Mouse (Mus musculus): Measurements from ENCODE around the gene Hoxd13.

The Hoxd13 gene

DNA sequence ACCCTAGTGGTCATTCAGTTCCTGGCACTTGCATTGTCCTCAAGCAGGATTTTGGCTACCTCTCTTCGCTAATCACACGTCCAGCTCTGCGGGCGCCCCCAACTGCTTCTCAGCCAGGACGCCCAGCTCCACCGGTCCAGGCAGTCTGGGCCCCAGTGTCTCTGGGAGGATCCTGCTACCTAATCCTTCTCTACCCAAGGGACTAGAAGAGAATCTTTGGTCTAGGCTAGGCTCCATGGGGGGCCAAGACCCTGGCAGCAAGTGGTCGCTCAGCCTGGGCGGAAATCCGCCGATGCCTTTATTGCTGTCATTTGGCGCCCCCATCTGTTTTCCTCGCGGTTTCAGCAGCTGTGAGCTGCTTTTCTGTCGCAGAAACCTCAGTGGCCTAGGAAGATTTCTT is 6.4 kb upstream of the Hoxd13 start:
- no peak for DNase-seq (ENCODE audit: low read depth, low spot score)

DNA sequence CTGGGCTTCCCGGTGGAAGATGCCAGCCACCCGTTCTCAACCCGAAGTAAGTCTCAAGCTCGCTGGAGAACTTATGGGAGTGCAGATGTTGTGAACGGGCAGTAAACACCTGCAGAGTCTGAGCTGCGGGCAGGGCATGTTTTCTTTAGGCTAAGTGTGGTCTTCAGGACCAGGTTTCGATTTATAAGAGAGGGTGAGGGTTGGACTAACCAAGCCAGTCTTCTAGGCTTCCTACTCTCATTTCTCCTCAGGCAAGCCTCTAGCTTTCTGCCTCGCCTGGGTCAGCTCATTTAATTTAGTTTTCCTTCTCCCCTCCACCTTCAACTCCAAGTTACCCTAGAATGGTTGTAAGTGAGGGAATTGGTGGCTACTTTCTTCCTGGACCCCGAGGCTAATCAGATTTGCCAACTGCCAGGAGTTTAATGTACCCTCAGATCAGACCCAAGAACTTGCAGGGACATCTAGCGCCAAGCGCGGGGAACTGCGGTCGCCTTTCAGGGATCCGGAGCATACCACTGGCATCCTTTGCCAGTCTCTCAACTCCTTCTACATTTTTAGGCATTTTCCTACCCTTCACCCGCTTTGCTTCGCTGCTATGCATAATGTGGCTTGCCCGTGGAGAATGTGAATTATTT is 4.7 kb upstream of the Hoxd13 start:
- no peak for DNase-seq (ENCODE audit: low read depth, low spot score)

DNA sequence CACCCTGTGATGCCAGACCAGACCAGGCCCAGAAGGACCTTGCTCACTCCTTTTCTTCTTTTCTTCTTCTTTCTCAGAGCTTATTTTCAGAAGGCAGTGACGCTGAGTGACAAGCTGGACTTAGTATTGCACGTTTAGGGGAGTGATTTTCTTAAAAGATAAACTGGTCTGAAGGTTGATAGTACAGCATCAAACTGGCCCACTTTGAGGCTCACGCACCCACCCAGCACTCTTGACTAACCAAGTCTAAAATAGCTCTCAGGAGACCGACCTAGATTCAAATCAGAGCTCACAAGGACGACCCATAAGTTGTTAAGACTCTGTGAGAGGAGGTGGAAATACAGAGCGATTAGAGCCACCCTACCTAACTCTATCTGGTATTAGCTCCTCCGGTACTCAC is 1.7 kb upstream of the Hoxd13 start:
- no peak for DNase-seq (ENCODE audit: low read depth, low spot score)

DNA sequence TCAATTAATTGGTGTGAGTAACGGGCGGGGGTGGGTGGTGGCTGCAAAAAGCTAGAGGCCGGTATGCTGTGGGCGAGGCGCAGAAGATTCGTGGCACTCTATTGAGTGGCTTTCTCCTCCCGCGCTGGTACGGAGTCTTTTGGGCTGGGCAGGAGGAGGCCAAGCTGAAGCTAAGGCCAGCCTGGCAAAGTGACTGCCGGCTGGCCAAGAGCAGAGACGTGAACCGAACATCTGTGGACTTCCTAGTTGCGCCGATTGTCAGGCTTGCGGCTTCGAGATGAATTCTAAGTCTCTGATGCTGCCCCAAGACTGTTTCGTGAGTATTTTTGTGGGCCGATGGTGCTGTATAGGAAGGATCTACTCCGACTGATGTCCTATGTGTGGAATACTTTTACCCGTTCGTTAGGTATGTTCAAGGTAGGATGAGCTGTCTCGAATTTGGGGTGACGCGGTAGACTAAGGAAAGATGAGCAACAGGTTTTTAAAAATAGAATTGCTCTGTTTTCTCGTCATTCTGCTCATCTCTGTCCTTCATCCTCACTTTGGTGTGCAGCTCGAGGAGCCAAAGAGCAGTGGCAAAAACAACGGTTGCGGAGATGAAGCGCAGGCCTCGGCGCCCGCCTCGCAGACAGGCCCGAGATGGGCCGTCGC is 794 bp upstream of the Hoxd13 start:
- DNase-seq (ENCODE audit: low read depth, low spot score): no peak

DNA sequence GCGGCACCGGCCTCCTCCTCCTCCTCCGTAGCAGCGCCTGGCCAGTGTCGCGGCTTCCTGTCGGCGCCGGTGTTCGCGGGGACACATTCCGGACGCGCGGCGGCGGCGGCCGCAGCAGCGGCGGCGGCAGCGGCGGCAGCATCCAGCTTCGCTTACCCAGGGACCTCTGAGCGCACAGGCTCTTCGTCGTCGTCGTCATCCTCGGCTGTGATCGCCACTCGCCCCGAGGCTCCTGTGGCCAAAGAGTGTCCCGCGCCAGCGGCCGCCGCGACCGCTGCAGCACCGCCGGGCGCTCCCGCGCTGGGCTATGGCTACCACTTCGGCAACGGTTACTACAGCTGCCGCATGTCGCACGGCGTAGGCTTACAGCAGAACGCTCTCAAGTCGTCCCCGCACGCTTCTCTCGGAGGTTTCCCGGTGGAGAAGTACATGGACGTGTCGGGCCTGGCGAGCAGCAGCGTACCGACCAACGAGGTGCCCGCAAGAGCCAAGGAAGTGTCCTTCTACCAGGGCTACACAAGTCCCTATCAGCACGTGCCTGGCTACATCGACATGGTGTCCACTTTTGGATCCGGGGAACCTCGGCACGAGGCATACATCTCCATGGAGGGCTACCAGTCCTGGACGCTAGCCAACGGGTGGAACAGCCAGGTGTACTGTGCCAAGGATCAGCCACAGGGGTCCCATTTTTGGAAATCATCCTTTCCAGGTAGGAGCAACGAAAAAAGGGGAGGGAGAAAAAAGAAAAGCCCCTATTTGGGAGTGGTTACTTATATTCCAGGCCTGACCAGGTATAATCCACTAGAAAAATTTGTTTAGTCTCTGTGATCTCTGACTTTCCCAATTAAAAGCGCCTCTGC is 490 bp downstream of the Hoxd13 start:
- no peak for DNase-seq (ENCODE audit: low read depth, low spot score)

DNA sequence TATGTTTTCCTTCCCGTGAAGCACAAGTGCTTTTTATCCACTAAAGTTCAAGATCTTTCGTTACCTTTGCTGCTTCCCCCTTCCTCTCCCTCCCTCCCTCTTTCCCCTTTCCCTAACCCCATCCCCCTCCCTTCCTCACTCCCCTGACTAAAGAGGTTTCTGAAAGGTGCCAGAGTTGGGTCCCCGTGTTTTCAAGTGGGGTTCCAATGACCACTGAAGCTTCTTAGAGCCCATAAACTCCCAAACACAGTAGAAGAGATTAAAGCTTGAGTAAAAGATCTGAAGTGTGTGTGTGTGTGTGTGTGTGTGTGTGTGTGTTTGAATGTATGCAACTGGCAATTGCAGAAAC is 1.1 kb downstream of the Hoxd13 start:
- DNase-seq (ENCODE audit: low read depth, low spot score): no peak

DNA sequence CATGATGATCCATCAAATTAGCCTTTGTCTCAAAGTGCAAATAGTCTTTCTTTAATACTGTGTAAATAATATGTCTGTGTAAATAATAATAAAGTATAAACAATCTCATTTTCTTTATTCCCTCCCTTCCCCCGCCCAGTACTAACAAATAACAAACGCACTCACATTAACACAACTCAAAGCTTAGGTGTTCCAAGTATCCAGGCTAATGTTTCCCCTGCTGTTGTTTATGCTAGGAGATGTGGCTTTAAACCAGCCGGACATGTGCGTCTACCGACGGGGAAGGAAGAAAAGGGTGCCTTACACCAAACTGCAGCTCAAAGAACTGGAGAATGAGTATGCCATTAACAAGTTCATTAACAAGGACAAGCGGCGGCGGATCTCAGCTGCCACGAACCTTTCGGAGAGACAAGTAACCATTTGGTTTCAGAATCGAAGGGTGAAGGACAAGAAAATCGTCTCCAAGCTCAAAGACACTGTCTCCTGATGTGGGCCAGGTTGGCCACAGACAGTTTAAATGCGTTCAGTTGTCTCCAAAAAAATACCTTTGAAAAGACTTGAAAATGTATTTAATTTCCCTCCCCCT is 1.6 kb downstream of the Hoxd13 start:
- DNase-seq (ENCODE audit: low read depth, low spot score): no peak

DNA sequence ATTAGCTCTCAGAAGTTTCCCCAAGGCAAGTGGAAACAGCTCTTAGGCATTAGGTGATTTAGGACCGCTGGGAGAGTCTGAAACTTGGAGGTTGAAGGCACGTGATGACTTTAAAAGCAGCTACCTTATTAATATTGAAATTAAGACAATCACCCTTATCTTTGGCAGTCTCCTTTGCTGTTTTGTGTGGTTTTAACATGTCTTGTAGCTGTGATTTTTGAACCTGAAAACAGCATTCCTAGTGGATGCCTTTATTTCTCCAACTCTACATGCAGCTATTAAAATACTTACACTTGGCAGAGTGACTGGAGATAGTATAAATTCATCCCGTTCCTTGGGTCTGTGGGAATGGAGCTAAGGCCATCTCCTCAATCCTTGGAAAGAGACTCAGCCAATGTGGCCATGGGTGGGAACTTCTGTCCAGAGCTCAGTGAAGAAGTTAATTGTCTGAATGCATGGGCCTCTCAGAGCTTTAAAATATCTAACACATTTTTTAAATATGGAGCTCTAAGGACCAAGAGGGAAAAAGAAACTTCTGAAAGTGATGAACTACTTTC is 2.6 kb downstream of the Hoxd13 start:
- DNase-seq (ENCODE audit: low read depth, low spot score): no peak

DNA sequence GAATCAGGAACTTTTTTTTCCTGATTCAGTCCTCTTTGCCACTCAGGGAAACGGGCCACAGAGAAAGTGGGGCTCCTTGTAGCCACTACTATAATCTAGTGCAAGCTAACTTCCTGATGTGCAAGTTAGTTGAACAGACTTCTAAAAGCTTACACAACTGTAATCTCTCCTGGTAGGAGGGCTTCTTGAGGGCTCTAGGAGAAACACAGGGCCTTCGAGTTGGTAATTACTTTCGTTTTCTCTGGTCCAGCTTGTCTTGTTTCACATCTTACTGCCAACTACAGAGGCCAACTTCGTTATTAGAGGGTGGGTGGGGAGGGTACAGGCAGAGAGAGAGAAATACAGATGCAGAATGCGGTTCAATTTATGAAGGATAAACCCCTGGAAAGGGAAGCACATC is 3.7 kb downstream of the Hoxd13 start:
- no peak for DNase-seq (ENCODE audit: low read depth, low spot score)

DNA sequence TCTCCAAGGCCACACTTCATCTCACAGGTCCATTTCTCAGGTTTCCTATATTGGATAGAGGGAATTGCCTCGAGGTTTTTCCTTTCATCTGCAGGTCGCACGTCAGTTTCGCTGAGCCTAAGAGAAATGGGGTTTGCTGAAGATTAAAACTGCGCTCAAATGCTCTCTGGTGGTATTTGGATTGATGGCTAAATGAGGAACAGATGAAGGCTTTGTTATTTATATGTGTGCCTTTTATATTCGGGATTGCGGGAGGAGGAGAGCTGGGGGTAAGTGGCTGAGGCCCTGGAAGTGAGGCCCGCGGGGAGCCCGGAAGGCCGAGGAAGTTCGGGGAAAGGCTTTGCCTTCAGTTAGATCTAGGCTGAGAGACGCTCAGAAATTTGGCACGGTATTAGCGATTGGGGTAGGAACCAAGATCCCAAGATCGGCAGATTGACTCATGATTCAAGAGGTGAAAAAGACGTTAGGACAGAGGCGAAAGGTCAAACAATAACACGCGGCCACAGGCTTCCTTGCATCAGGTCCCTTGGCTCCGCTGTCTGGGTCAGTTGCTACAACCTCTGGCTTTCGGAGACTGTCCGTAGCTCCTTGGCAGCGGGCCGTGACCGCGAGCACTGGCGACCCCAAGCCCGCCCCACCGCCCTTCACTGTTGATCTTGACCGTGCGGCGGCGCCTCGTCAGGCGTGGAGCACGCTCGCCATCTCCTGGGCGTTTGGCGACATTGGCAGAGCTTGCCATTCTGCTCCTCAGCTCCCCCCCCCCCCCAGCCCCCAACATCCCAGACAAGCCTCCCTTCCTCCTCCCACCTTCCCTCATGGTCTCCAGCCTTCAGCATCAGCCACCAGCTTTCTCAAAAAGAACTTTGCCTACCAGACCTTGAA is 4.6 kb downstream of the Hoxd13 start:
- peak; percentile 81 for DNase-seq (ENCODE audit: low read depth, low spot score)

DNA sequence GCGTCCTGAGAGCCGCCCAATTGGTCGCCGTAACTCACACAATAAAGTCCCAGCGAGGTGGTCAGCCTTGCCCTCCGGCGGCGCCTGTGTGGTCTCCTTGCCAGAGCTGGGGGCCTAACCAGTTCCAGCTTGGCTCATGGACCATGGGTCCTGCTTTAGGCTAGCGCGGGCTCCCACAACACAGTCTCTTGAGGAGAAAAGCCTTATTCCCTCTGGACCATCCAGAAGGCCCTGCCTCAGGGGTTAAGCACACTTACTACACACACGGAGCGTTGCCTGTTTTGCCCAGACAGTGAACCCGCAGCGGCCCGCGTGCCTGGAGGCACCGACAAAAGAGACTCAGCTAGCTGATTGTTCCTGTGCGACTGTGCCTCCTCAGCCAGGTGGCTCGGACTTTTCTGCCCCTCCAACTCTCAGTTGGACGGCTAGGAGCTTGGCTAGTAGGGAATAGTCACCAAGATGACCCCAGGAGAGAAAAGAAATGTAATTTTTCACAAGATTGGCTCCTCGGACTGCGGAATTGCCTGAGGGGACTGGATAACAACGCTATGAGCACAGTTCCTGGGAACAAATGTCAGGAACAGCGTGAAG is 5.8 kb downstream of the Hoxd13 start:
- no peak for DNase-seq (ENCODE audit: low read depth, low spot score)

DNA sequence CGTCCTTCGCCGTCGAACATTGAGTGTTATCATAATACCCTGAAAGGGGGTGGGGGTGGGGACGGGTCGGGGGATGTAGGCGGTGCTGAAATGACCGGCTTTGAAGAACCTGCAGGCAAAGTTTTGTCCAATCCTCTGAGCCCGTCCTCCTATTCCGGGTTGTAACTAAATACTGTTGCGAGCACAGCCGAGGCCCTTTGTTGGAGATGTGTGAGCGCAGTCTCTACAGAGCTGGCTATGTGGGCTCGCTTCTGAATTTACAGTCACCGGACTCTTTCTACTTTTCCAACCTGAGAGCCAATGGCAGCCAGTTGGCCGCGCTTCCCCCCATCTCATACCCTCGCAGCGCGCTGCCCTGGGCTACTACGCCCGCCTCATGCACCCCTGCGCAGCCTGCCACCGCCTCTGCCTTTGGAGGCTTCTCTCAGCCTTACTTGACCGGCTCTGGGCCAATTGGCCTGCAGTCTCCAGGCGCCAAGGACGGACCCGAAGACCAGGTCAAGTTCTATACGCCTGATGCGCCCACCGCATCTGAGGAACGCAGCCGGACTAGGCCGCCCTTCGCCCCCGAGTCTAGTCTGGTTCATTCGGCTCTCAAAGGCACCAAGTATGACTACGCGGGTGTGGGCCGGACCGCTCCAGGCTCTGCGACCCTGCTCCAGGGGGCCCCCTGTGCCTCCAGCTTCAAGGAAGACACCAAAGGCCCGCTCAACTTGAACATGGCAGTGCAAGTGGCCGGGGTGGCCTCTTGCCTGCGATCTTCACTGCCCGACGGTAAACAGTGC is 7.0 kb downstream of the Hoxd13 start, which contains the start of gene Hoxd12:
Gene Hoxd12 (plus strand): TSS at position 133 of the 785 bp plus-strand sequence.
- DNase-seq (ENCODE audit: low read depth, low spot score): no peak

DNA sequence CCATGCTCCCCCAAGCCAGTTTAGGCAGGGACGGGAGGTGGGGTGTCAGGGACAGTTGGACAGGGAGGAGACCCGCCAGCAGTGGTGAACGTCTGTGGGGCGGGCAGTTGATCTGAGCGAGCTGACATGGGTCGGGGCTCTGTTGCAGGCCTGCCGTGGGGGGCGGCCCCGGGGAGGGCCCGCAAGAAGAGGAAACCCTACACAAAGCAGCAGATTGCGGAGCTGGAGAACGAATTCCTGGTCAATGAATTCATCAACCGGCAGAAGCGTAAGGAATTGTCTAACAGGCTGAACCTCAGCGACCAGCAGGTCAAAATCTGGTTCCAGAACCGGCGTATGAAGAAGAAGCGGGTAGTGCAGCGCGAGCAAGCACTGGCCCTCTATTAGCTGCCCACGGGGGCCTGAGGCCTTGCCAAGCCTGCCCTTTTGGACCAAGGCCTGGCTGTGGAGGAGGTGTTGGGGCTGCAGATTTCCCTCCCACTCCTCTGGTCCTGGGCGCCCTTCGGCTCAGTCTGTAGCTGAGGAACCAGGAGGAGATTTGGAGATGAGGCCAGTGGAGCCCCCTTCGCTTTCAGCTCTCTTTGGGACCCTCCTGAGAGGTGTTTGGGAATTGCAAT is 7.7 kb downstream of the Hoxd13 start:
- no peak for DNase-seq (ENCODE audit: low read depth, low spot score)

DNA sequence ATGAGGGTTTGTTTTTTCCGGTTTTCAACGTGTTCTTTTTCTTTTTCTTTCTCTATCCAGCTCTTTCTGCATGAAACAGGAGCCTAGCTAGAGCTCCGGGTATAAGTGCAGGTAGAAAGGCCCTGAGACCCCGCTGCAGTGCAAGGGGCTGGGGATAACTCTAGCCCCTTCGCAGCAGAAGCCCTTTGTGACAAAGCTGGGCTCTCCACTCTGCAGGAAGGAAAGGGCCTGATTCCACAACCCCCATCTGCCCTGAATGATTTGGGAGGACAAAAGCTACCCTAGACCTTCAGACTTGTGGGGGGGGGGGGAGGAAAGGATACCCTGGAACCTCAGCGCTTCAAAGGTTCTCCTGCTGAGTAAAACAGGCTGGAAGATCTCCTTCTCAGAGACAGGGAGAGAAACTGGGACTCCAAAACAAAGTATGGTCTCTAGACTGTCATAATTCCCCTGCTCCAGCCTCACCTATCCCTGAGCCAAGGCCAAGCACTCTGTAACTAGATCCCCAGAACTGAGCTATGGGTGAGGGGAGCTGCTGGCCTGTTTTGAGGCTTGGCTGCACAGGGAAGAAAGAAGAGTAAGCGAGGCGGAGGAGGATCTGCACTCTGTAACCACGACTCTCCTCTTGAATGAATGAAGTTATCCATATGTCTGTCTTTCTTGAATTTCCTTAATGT is 8.4 kb downstream of the Hoxd13 start:
- no peak for DNase-seq (ENCODE audit: low read depth, low spot score)

DNA sequence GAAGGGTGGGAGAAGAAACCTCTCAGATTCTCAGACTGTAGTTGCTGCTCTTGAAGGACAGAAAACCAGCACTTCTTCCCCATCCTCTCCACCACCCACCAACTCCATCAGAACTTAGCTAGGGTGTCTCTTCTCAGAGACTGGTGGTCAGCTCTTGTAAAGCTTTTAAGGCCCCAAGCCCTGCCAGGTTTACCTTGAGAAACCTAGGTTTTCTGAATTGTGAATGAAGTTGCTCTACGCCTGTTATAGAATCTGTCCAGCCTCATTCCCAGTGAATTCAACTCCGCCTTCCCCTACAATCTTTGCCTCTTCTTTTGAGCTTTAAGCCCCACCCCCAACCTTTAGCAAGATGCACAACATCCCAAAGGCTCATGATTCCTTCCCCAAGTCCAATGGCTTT is 9.0 kb downstream of the Hoxd13 start:
- DNase-seq (ENCODE audit: low read depth, low spot score): no peak

DNA sequence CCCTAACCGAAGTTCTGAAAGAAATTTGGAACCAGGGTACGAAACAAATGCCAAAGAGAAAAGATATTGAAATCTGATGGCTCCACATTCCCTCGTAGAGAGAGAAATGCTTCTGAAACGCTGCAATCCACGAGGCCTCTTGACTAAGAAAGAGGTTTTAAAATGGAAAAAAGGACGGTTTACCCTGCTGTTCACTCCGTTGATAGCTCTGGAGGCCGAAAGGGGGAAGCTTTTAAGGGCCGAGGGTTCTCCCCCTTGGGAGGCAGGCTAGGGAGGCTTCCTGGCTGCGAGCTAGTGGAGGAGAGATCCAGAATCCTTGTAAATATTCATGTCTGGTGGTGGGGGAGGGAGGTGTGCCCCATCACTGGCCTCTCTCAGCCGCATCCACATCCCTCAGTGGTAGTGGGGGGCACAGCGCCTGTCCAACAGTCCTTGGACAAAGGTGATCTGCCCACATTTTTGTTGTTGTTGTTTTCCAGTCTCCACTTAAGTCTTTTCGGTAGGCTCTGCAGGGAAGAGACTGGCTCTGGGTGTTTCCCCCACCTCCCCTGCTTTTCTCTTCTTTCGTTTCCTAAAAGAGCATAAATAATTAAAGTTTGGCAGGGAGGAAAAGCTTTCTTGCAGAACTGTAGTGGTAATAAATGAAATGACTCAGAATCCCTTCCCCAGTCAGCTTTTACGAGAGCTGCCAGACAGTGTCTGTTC is 10.9 kb downstream of the Hoxd13 start, which contains the start of gene Hoxd11:
Gene Hoxd11 (plus strand): TSS at position 667 of the 705 bp plus-strand sequence.
- no peak for DNase-seq (ENCODE audit: low read depth, low spot score)

DNA sequence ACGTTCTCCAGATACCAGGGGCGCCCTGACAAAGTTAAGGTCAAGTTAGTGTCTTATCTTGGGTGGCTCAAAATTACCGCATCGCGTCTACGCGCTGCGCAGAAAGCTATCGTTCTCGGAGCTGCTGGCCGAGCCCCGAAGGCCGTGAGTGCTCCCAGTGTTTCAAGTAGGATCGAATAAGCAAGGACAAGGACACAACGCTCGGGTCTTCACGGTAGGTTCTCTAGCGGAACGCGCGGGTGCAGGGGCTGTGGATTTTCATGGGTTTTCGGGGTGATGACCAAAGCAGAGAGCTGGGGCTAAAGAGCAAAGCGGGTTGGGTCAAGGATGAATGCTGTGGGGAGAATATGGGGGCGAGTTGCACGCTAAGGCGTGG is 11.5 kb downstream of the Hoxd13 start:
- no peak for DNase-seq (ENCODE audit: low read depth, low spot score)

DNA sequence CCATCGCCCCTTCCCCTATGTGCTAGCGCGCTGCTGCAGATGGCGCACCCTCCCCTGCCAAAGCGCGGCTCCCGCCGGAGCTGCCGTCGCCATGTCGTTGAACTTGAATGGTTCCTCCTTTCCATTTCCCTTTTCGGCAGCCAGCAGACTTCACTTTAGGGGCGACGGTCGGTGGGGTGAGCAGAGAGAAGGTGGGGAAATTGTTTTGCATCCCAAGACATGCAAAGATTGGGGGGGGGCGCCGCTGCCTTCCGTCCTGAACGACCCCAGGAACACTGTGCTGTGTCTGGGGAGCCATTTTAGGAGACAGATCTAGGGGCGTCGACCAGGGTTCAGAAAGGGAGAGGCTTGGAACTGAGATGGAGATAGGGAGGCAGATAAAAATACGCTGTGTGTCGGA is 11.9 kb downstream of the Hoxd13 start:
- DNase-seq (ENCODE audit: low read depth, low spot score): no peak

Data from CD4-positive, CD25-positive, alpha-beta regulatory T cell, adult 2 months (primary cell).